Mouse (Mus musculus) liver, embryonic 11.5 days (tissue): Measurements from ENCODE around the gene Wwtr1. TPM values are rescaled to one million over a fixed set of nuclear protein-coding genes. Genes with fewer than 3 reads are reported as not detected.

ENCODE experiments used
- ATAC-seq: fragments of 200-750 bp; cut with Nextera tagmentation; replicated peaks from 2 replicates; pipeline ENCODE4 v1.8.0; 2017; ENCODE audit warnings: moderate number of reproducible peaks, mild to moderate bottlenecking, moderate TSS enrichment, moderate library complexity; ENCODE audit not compliant: low FRiP score
- DNase-seq: peaks from one replicate; pipeline ENCODE4 v3.0.0-alpha.2; 2017; ENCODE audit warnings: low spot score
- H3K27ac ChIP-seq: fragments of 300-500 bp; sonication (generic); 2 replicates; pipeline ENCODE4 v1.5.1; 2014; ENCODE audit warnings: mild to moderate bottlenecking, low read depth, low read length, control low read depth
- H3K27me3 ChIP-seq: fragments of 300-500 bp; sonication (generic); replicated peaks from 2 replicates; pipeline ENCODE4 v1.6.1; 2014; ENCODE audit warnings: low read length, mixed read lengths; ENCODE audit not compliant: control insufficient read depth, insufficient read depth
- H3K36me3 ChIP-seq: fragments of 300-500 bp; sonication (generic); 2 replicates; pipeline ENCODE4 v1.6.1; 2014; ENCODE audit warnings: mild to moderate bottlenecking, low read length, moderate library complexity, mixed read lengths; ENCODE audit not compliant: control insufficient read depth, insufficient read depth
- H3K4me1 ChIP-seq: fragments of 300-500 bp; sonication (generic); replicated peaks from 2 replicates; pipeline ENCODE4 v1.6.1; 2014; ENCODE audit warnings: low read length, mixed read lengths; ENCODE audit not compliant: control insufficient read depth, insufficient read depth
- H3K4me2 ChIP-seq: fragments of 300-500 bp; sonication (generic); 2 replicates; pipeline ENCODE4 v1.6.1; 2014; ENCODE audit warnings: mild to moderate bottlenecking, control low read depth, moderate library complexity
- H3K4me3 ChIP-seq: fragments of 300-500 bp; sonication (generic); 2 replicates; pipeline ENCODE4 v1.5.1; 2014; ENCODE audit warnings: low read depth, low read length, control low read depth
- H3K9ac ChIP-seq: fragments of 300-500 bp; sonication (generic); 2 replicates; pipeline ENCODE4 v1.6.1; 2014; ENCODE audit warnings: low read depth, low read length, control low read depth
- H3K9me3 ChIP-seq: fragments of 300-500 bp; sonication (generic); 2 replicates; pipeline ENCODE4 v1.6.1; 2016; ENCODE audit warnings: low read length, inconsistent platforms, mixed read lengths; ENCODE audit not compliant: control insufficient read depth
- WGBS: fragments of 180-500 bp; shearing (Covaris S2); extraction: QIAGEN DNeasy Blood & Tissue Kit; methylation state at CpG from one replicate; pipeline ENCODE4 v1.1.7; 2014; 5-methylcytosine and 5-hydroxymethylcytosine counted together
- polyA plus RNA-seq: library from polyadenylated mRNA; unstranded; fragments of >200 nt; fragmentation: Nextera tagmentation; extraction: Ambion mirVana; gene quantifications from 2 replicates; pipeline ENCODE4 v1.2.1, GENCODE M21; 2014

Gene Wwtr1
- polyA plus RNA-seq, 1 experiment from 2014 or later, result 5.1 TPM

- DNase-seq (no peak), ATAC-seq (no peak)
- H3K9me3 ChIP-seq, result no peaks in the 10 kb centered on the region
- no peak overlapping the region for H3K27ac ChIP-seq
- H3K36me3 ChIP-seq, result no peaks in the 10 kb centered on the region
- no peak overlapping the region for H3K9ac ChIP-seq
- no peak overlapping the region for H3K4me2 ChIP-seq
- no peak overlapping the region for H3K4me3 ChIP-seq
- no peaks in the 10 kb centered on the region for H3K27me3 ChIP-seq
- no peaks in the 10 kb centered on the region for H3K4me1 ChIP-seq
These were observed 19.8 kb upstream of the Wwtr1 start for GRCm38 (mm10) chr3:57595506-57595905.

DNA sequence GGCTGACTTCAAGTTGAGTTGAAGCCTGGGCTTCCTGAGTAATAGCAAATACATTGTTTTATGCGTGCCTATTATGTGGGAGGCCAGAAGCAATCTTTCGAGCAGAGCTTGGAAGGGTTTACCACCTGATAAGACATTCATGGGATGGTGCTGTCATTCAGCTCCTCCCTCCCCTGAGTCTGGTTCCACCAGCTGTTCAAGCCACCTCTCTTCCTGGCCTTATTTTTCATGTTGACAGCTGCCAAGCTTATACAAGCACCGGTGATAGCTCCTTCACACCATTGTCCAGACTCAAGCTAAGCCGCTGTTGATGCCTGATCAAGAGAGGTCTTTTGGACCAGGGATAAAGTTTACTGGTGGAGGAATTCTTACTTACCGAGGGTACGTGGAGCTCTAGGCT, 10.3 kb upstream of the Wwtr1 start:
- H3K9me3 ChIP-seq, result no peaks in the 10 kb centered on the region
- no peak overlapping the region for H3K9ac ChIP-seq
- H3K27ac ChIP-seq, result no peak overlapping the region
- no peaks in the 10 kb centered on the region for H3K27me3 ChIP-seq
- no peak for ATAC-seq
- DNase-seq, result no peak
- no peaks in the 10 kb centered on the region for H3K36me3 ChIP-seq
- H3K4me2 ChIP-seq, result no peak overlapping the region
- H3K4me3 ChIP-seq, result no peak overlapping the region
- WGBS, result 69% methylated on average over 6 of the region's 6 CpGs
- no peaks in the 10 kb centered on the region for H3K4me1 ChIP-seq

DNA sequence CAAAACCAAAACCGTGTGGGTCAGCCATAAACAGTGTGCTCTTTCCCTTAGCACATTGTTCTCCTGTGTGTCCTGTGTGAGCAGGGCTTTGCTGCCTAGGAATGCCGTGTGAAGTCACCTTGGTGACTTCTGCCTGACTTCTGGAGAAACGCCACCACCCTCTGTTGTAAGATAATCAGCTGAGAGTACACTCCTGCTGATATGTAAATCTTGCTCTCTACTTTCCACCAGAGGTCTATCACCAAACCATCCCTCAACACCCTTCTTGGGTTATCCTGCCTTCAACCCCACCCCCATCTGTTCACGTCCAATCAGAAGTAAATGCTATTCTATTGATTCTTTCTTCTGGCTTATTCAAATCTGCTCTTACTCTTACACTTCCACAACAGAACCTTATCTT, 7.8 kb upstream of the Wwtr1 start:
- Histone ChIP-seq H3K9me3 (no peaks in the 10 kb centered on the region), H3K36me3 (no peaks in the 10 kb centered on the region), H3K27ac (no peak overlapping the region), H3K4me2 (no peak overlapping the region), H3K4me1 (no peaks in the 10 kb centered on the region), H3K4me3 (no peak overlapping the region), H3K9ac (no peak overlapping the region), H3K27me3 (no peaks in the 10 kb centered on the region)
- ATAC-seq, result no peak
- no peak for DNase-seq
- 57% methylated on average over 4 of the region's 4 CpGs for WGBS

DNA sequence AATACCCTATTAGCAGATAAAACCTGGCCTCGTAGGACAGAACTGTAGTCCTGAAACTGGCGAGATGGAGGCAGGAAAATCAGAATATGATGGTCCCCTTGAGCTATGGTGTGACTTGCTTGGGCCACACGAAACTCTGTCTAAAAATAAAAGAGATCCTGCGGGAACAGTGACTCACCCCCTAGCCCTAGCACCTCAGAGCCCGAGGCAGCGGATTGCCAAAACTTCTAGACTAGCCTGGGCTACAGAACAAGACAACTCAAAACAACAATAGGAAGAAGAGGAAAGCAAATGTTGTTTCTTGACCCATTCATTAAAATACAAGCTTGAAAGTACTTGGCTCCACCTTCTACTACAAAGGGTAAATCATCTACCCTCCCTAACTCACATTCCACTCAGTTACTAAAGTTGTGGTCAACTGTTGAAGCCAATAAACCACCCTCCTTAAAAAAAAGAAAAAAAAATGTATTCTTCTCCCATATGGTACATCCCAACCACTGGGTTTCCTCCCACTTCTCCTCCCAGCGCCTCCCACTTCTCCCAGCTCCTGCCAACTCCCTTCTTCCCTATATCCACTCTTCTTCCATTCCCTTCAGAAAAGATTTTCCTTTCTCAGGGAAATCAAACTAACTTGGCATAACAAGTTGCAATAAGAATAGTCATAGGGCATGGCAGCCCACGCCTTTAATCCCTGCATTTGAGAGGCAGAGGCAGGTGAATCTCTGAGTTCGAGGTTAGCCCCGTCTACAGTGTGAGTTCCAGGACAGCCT, 4.9 kb upstream of the Wwtr1 start:
- Histone ChIP-seq H3K4me1 (no peaks in the 10 kb centered on the region), H3K36me3 (no peaks in the 10 kb centered on the region), H3K27me3 (peaks cover 3% of the 10 kb centered on the region; the same call in 1 of the 2 replicates), H3K9ac (no peak overlapping the region), H3K4me2 (no peak overlapping the region), H3K4me3 (no peak overlapping the region), H3K9me3 (no peaks in the 10 kb centered on the region), H3K27ac (no peak overlapping the region)
- no peak for DNase-seq
- ATAC-seq, result no peak
- WGBS, result 87% methylated on average over 10 of the region's 10 CpGs

- no peak for DNase-seq
- Histone ChIP-seq H3K27me3 (peaks cover 3% of the 10 kb centered on the region; the same call in 1 of the 2 replicates), H3K36me3 (no peaks in the 10 kb centered on the region), H3K27ac (peak overlapping the region; percentile 60), H3K4me2 (peak overlapping the region; percentile 91), H3K4me1 (peaks cover 3% of the 10 kb centered on the region), H3K4me3 (peak overlapping the region; percentile 75), H3K9ac (peak overlapping the region; percentile 57; the same call in 1 of the 2 replicates), H3K9me3 (no peaks in the 10 kb centered on the region)
- 2% methylated on average over 35 of the region's 35 CpGs for WGBS
- peak; percentile 61 for ATAC-seq
These were observed 530 bp upstream of the Wwtr1 start for GRCm38 (mm10) chr3:57576056-57576824.

GRCm38 (mm10) chr3:57574885-57575659, 638 bp downstream of the Wwtr1 start:
- Histone ChIP-seq H3K27ac (peak overlapping the region; percentile 60; the same call in 1 of the 2 replicates), H3K9ac (peak overlapping the region; percentile 72), H3K4me3 (peak overlapping the region; percentile 75), H3K9me3 (no peaks in the 10 kb centered on the region), H3K27me3 (peaks cover 3% of the 10 kb centered on the region; the same call in 1 of the 2 replicates), H3K4me1 (peaks cover 3% of the 10 kb centered on the region), H3K4me2 (peak overlapping the region; percentile 91), H3K36me3 (no peaks in the 10 kb centered on the region)
- ATAC-seq, result peak; percentile 52
- DNase-seq, result peak; percentile 56
- WGBS, result under 1% methylated on average over 56 of the region's 59 CpGs

GRCm38 (mm10) chr3:57573898-57574570, 1.7 kb downstream of the Wwtr1 start:
- Histone ChIP-seq H3K4me2 (peak overlapping the region; percentile 91), H3K27me3 (peaks cover 3% of the 10 kb centered on the region; the same call in 1 of the 2 replicates), H3K9ac (no peak overlapping the region), H3K9me3 (no peaks in the 10 kb centered on the region), H3K4me3 (peak overlapping the region; percentile 75), H3K36me3 (no peaks in the 10 kb centered on the region), H3K27ac (no peak overlapping the region), H3K4me1 (peaks cover 3% of the 10 kb centered on the region)
- WGBS, result 51% methylated on average over 14 of the region's 14 CpGs
- DNase-seq (no peak), ATAC-seq (no peak)

GRCm38 (mm10) chr3:57572331-57572975, 3.3 kb downstream of the Wwtr1 start:
- Histone ChIP-seq H3K36me3 (no peaks in the 10 kb centered on the region), H3K4me3 (no peak overlapping the region)
- no peak for DNase-seq

More at GRCm38 (mm10) chr3:57572331-57572975, 3.3 kb downstream of the Wwtr1 start:
- Histone ChIP-seq H3K27me3 (peaks cover 3% of the 10 kb centered on the region; the same call in 1 of the 2 replicates), H3K9me3 (no peaks in the 10 kb centered on the region), H3K9ac (no peak overlapping the region), H3K4me2 (no peak overlapping the region), H3K4me1 (peaks cover 3% of the 10 kb centered on the region), H3K27ac (no peak overlapping the region)
- WGBS, result 82% methylated on average over 6 of the region's 6 CpGs
- ATAC-seq, result no peak
